Mouse (Mus musculus) lung, postnatal 14 days (tissue): ENCODE data around the gene Zfyve27.

ENCODE experiments used
- DNase-seq: peaks from one replicate; pipeline ENCODE4 v3.0.0; 2021

Gene Zfyve27

GRCm38 (mm10) chr19:42144067-42144466 lies 19.7 kb upstream of the Zfyve27 start:
- no peak for DNase-seq

DNA sequence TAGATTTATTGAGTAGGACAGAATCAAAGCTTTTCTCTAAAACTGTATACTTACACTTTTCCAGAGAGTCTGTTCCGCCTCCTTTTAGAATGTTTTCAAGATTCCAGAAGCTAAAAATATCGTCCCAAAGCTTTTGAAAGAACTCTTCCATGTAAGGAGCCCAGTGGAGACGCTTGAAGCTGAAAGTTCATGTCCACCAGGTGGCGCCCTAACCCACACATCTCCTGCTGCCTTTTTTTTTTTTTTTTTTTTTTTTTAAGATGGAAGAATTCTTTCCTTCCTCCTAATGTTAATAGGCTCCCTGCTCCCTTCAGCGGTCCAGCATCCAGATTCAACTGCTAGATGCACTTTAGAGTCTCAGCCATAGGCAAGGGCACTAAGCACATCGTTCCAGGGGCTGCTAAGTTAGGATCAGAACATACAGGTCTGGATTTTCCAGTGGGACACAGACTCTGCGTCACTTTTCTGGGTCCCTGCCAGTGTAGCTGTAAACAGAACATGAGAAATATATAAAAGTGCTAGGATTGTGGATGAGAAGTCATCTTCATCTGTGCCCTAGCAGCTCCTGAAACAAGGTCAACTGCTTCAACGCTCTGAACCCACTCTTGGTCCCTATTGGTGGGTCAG lies 19.1 kb upstream of the Zfyve27 start:
- peak; percentile 94 for DNase-seq

GRCm38 (mm10) chr19:42145210-42145609 lies 18.5 kb upstream of the Zfyve27 start:
- peak; percentile 42 for DNase-seq

GRCm38 (mm10) chr19:42145731-42146130 lies 18.0 kb upstream of the Zfyve27 start:
- DNase-seq: no peak

GRCm38 (mm10) chr19:42146276-42147010 lies 17.3 kb upstream of the Zfyve27 start:
- DNase-seq: peak; percentile 27

DNA sequence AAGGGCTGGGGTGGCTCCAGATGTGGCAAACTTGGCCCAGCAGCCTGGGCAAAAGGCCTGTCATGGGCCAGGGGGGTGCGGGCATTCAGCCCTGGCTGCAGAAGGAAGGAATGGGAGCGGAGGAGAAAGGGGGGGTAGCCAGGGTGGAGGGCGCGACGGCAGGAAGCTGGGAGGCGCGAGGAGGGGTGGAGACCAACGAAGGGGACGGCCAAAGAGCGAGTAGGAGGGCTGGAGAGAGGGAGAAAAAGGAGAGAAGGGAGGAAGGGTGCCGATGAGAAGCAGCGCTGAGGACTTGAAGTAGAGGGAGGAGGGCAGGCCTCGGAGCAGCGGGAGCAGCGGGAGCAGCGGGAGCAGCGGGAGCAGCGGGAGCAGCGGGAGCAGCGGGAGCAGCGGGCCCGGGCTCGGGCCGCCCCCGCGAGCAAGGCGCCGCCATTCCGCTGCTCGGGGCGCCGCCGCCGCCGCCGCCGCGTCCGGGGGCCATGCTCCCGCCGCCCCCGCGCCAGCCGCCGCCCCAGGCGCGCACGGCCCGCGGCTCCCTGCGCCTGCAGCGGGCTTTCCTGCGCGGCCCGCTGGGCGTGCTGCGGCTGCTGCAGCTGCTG lies 16.5 kb upstream of the Zfyve27 start, which contains the start of gene Marveld1:
Marveld1 (plus strand) TSS at position 231 of the 599 bp plus-strand sequence.
- peak; percentile 87 for DNase-seq

DNA sequence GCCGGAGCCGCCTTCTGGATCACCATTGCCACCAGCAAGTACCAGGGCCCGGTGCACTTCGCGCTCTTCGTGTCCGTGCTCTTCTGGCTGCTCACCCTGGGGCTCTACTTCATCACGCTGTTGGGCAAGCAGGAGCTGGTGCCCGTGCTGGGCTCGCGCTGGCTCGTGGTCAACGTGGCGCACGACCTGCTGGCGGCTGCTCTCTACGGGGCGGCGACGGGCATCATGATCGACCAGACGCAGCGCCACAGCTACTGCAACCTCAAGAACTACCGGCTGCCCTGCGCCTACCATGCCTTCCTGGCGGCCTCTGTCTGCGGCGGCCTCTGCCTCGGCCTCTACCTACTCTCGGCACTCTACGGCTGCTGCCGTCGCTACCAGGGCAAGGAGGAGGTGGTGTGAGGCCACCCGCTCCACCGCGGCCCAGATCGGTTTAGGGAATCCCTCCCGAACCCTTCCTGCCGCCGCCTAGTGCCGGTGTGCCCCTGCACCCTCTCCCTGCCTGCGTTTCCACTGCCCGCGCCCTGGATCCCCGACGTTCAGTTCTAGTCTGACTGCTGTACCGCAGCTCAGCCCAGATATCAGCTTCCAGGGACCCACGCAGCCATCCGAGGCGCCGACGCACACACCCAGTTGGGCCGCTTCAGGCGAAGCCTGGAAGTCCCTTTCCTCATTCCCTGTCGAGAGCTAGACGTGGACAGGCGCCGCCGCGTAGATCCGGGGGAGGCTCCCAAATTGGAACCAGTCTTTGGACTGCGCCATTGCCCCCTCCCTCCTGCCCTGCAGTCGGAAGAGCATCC lies 15.8 kb upstream of the Zfyve27 start:
- peak; percentile 72 for DNase-seq

- DNase-seq: no peak
These were observed 15.2 kb upstream of the Zfyve27 start for GRCm38 (mm10) chr19:42148569-42148860.

DNA sequence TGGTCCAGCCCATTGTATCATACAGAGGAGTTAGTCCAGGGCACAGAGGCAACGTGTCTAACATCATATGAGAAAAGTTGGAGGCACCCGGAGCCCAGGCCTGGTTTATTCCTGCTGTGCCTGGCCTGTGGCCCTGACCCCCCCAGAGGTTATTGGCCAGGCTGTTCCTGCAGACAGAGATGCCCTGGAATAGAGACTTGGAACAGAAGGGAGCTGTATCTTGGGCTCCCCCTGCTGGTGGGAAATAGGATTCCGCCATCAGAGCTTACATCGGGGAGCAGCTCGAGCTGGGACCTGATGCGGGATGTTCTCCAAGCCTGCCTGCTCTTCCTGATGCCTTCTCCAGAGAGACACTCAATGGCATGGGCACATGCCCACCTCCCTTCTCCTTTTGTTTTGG lies 11.8 kb upstream of the Zfyve27 start:
- DNase-seq: peak; percentile 91

- no peak for DNase-seq
These were observed 6.1 kb upstream of the Zfyve27 start for GRCm38 (mm10) chr19:42157493-42158237.

DNA sequence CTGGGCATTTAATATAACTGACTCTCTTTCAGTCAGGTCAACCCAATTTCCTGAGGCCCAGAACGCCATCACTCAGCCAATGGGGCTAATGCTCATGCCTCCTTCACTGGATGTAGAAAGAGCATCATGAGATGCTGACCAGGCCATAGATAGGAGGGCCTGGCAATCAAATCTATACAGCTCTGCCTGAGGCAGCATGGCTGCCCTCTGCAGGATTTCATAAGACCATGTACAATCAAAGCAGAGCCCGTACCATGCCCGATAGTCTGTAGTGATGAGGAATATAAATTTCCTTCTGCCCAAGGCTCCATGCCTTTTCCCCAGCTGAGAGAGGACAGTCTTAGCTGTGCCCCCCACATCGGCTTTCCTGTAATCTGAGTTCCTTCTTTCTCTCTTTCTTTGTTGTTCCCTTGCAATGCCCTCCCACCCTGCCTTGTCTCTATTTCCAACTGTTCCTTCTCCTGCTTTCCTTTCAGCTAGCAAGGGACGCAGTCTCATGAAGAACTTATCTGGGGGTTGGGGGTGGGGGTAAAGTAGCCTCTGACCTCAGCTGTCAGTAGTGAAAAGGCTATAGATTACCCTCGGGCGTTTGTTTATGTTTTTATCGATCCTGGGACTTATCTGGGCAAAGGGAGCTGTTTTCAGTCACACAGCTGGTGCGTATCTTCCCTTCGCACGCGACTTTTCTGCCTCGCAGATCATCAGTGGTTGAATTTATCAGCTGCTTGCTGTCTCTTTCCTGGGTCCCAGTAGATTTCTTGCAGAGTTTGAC lies 5.3 kb upstream of the Zfyve27 start:
- no peak for DNase-seq

- DNase-seq: no peak
These were observed 437 bp downstream of the Zfyve27 start for GRCm38 (mm10) chr19:42164188-42164587.

DNA sequence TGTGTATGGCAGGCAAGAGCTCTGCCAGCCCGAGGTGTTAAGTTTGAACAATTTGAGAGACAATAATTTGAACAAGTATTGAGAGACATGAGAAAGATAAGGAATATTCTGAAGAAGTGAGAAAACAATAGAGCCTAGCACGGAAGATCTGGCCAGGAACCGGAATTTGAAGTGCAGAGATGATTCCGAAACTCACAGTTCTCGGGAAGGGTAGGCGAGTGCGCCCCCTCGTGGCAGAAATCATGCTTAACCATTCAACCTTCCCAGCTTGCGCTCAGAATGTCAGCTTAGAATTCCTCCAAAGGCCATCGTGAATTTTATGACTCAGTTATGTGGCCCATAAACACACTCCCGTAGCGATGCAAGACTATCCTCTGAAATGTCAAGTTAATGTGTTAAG lies 2.4 kb downstream of the Zfyve27 start:
- peak; percentile 96 for DNase-seq

DNA sequence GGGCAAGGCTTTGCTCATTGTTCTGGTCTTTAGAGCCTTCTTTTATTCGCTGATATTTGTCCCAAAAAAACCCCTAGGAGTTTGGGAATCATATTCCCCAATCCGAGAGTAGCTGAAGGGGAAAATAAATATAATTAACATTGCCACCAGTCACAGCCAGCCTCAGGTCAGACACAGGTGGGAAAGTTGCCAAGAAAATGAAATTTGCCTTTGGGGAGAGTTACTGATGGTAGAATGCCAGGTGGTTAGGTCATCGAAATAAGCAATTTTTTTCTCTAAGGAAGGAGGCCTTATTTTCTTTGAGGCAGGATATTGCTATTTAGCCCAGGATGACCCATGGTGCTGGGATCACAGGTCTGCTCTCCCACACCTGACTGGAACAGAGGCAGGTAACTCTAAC lies 3.0 kb downstream of the Zfyve27 start:
- no peak for DNase-seq

DNA sequence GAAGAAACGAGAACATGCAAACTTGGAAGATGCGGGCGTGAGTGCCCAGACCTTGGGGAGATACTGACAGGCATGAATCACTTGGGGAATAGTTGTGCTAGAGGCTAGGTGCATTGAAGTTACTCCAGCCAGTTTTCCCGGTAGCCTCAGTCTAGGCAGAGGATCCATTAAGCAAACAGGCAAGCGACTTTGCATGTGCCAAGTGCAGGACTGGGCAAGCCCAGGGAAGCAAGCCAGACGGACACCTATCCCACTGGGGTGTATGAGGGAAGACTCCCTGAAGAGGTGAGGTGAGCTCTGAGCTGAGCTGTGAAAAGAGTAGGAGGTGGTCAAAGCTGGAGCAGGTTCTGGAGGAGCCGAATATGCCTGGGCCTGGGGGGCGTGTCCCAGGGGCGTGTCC lies 3.7 kb downstream of the Zfyve27 start:
- no peak for DNase-seq

GRCm38 (mm10) chr19:42169322-42169975 lies 5.7 kb downstream of the Zfyve27 start:
- no peak for DNase-seq

- peak; percentile 93 for DNase-seq
These were observed 6.5 kb downstream of the Zfyve27 start for GRCm38 (mm10) chr19:42170025-42170969.

DNA sequence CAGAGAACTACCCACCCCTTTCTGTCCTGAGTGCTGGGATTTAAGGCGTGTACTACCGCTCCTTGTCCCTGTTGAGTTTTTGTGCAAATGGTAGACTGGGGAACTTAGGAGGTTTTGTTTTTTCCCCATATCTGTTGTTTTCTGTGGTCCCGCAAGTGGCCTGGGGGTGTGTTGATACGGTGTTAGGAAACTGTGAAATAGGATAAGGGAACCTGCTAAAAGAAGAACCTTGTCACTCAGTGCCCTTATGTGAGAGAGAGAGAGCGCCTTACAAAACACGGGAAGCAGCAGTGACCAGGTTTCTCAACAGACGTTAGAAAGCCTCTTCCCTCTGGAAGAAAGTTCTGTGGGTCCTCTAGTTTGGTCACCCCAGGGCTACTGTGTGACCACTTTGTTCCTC lies 13.1 kb downstream of the Zfyve27 start:
- DNase-seq: no peak

GRCm38 (mm10) chr19:42177461-42177860 lies 13.7 kb downstream of the Zfyve27 start:
- no peak for DNase-seq

GRCm38 (mm10) chr19:42179356-42179755 lies 15.6 kb downstream of the Zfyve27 start:
- peak; percentile 54 for DNase-seq
